Mouse (Mus musculus) adipocyte (in vitro differentiated cells): ENCODE results near the gene Slc10a1.

Experiments used
- DNase-seq: peaks from one replicate; pipeline ENCODE4 v3.0.0-alpha.2; 2016; ENCODE audit warnings: low spot score

The Slc10a1 gene

DNA sequence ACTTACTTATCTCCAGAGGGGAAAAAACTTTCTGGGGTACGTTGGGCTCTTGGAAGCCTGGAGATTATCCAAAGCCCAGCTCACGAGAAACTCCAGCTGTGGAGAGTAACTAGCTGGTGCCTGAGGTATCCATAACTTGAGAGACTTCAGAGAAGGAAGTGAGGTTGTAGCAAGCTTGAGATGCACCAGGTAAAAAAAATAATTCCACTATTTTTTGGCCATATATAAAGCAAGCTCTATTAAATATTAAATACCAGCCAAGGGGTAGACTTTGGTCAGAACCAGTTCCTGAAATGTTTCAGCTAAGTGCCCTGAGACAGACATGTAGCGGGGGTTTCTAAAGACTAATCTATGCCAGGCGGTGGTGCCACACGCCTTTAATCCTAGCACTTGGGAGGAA, at the start of gene Slc10a1:
Slc10a1 (minus strand) TSS at position 101 of the 400 bp plus-strand sequence.
- DNase-seq = no peak

DNA sequence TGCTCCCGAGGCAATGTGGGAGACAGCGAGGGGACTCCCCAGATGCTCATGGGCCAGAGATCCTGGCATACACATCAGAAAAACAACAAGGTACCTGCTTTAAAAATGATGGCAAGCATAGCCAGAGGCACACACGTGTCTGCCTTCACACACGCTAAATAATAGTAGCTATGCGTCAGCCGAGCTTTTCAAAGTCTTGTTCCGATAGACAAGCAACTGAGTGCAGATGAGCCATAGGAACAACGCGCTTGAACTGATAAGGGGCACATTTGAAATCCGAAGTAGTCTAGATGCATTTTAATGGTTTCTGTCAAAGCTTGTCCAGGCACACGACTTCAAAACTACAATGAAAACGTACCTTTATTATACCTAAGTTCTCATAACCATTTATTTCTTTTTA, 49.1 kb upstream of the Slc10a1 start:
- DNase-seq = no peak

DNA sequence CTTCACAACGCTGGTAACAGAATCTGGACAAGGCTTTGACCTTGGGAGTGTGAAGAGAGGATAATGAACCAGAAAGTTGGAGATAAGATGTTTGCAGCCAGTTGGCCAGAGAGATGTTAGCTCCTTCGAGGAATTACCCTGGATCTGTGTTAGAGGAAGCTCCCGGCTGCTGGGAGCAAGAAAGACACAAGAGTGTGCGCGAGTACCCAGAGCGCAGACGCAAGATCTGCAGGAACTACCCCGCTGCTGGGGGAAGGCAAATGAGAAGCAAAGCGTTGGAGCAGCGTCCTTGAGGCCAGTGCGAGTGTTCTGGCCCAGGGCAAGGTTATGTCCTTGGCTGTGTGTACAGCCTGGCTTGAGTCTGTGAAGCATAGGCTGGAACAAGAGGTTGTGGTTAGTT, 45.0 kb upstream of the Slc10a1 start:
- no peak for DNase-seq

DNA sequence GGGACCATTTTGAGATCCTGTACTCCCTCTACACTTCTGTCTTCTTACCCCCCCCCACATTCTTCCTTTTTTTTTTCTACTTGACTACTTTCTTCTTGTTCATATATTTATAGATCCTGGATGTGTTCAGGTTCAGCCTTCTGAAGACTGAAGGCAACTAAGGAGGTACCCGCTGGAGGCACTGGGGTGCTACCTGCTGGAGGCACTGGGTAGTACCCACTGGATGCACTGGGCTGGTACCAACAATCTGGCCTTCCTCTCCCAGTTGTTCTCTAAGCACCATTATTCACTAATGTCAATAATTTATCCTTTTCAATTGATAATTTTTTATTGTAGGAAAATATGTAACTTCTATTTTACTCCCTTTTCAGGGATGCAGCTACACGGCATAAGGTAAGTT, 43.5 kb upstream of the Slc10a1 start:
- no peak for DNase-seq

DNA sequence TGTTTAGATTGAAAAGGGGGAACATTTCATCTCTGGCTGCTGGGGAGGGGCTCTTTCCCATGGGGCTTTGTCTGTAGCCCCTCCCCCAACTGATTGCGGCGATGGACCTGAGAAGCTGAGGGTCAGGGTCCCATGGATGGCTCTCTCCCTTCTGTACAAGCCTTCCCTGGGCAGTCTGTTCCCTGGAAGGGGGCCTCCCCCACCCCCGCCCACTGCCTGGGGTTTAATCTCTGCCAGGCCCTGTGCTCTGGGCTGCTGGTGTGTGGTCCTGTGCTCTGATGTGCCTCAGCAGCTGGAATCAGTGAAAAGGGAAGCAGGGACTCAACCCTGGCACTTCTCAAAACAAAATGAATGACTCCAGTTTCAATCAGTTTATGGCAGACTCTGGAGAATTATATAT, 41.3 kb upstream of the Slc10a1 start:
- DNase-seq = no peak

DNA sequence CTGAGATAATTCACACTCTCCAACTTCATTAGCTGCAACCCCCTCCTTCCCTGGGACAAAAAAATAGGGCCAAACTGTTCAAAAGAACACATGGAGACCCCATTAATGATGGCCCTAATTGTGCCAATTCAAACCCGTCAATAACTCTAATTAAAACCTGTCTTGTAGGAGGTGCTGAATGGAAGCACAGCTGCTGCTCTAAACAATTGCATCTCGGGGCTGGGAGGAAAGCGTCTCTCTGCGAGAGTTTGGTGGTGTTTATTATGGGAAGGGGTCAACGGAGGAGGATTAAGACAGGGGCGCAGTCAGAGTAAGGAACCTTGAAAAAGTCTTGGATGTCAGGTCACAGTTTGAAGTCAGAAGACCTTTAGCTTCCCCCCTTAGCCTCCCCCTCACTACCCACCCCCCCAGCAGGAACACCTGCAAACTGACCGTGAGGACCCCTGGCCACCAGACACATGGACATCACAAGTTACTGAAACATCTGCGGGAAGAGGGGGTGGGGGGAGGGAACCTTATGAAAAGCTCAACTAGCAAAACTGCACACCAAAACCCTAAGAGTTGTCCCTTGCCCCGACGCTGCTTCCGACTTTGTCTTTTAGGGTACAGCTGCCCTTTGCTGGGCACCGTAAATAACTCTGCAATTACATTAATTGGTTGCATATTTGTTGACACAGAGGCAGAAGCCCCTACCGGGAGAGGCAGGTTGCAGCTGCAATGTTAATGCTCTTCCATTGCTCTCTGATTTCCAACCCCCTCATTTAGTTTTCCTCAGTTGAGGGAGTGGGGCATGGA, 34.5 kb upstream of the Slc10a1 start:
- no peak for DNase-seq

DNA sequence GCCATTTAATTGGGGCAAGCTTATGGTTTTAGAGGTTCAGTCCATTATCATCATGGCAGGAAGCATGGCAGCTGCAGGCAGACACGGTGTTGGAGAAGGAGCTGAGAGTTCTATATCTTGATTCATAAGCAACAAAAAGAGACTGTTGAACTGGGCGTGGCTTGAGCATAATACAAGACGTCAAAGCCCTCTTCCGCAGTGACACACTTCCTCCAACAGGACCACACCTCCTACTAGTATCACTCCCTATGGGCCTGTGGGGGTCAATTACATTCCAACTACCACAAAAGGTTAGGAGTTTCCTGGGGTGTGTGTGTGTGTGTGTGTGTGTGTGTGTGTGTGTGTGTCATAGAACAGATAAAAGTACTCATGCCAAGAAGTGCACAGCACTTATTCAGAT, 32.4 kb upstream of the Slc10a1 start:
- no peak for DNase-seq

DNA sequence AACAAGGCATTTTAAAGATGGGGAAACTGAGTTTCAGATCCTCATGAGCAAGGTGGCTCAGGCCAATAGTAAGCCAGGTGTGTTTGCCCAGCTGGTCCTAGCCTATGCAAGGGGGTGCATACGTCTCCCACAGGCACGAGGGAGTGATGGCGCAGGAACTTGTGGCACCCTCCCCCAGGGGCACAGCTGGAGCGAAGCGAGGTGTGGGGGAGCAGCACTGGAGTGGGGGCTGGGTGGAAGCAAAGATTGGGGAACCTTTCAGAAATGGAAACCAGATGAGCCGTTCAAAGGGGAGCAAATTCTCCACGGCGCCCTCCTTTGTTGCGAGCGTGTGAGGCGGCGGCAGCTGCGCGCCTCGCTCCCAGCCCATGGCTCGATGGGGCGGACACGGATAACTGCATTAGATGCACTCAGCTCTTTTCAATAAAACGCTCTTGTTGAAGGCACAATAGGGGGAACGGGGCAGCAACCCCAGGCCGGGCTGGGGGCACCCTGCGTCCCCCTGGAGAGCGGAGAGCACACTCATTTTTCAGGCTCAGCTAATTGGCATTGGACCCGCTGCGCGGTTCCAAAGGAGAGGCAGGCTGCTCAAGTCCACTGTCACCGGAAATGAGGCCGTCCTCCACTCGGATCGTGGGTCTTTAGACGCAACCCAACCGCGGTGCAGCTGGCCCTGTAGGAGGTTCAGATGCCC, 30.2 kb upstream of the Slc10a1 start:
- no peak for DNase-seq

DNA sequence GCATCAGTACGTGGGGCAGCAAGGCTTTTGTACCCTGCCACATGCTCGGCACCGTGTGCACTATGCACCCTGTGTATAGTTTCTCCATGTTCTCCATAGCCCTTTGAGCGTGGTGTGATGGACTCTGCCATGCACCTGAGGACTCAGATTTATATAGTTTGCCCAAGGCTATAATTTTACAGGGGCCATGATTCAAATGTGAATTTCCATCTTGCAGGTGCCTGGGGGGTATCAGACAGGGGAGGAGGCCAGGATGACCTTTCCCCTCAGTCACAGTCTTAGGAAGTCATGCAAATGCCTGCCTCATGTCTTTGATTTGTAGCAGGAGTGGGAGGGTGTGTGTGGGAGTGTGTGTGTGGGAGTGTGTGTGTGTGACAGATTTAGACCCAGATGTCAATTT, 29.1 kb upstream of the Slc10a1 start:
- no peak for DNase-seq

DNA sequence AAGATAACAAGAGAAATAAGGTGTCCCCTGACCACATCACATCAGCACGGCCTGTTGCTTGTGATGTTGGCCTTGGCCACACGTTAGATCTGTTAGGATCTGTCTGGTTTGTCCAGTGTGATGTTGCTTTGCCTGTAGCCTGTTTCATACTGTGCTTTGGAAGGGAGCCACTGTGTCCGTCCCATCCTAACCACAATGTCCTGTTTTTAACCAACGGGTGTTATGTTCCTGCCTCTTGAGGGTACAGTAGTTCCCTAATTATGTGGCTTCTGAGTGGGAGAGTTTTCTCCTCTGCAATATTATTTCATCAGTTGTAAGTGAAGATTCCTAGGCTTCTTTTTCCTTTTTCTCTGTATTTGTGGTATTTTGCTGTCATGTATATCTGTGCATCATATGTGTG, 26.8 kb upstream of the Slc10a1 start:
- no peak for DNase-seq

DNA sequence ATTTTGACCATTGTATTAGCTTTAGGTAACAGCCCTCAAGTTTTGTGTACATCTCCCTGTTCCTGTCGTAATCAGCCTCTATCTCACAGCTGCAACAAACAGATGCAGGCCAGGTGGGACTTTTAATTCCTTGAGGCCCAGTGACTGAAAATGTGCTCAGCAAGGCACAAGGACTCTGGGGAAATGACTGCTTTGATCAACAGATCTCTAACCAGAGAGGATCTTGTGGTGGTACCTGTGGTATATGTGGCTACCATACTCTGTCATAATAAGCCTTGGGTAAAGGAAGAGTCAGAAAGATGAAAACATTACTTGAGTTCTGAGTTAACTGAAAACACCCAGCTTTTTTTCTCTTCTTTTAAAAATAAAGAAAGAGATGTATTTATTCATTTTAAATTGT, 25.3 kb upstream of the Slc10a1 start:
- DNase-seq = no peak

DNA sequence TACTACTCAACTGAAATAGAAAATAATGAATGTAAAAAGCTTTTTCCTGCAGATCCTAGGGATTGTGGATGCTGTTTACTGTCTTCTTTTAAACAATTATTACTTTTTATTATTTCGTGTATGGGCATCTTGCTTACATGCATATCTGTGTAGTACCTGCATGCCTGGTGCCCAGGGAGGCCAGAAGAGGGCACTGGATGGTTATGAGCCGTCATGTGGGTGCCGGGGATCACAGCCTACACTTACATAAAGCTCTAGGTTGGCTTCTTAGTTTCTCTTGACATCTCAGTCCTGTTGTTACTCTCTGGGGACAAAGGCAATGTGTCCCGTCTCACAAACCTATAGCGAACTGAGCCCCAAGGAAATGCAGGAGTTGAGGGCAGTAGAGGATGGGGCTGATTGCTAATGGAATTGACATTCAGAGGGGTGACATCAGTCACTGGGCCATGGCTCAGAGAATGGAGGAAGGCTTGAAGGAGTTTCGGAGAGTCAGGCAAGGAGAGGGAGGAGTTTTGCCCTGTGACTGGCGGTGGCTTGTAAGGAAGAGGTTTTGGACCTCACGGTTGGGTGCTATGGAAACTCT, 24.1 kb upstream of the Slc10a1 start:
- peak; percentile 8 for DNase-seq

DNA sequence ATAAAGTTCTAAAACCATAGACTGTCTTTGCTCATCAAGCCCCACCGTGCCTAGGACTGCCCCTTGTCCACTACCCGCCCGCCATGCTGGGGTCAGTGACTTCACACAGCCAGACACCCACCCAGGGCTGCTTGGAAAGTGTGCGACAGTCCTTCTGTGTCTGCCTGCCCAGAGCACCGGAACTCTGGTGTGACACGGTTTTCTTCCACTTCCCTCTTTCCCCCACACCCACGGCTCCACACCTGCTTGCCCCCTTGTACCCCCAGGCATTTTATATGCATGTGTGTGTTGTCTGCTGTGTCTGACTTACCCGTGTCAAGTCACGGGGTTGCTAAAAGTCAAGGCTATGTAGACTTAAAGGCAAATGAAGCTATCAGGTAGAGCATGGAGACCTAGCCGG, 23.3 kb upstream of the Slc10a1 start:
- no peak for DNase-seq

DNA sequence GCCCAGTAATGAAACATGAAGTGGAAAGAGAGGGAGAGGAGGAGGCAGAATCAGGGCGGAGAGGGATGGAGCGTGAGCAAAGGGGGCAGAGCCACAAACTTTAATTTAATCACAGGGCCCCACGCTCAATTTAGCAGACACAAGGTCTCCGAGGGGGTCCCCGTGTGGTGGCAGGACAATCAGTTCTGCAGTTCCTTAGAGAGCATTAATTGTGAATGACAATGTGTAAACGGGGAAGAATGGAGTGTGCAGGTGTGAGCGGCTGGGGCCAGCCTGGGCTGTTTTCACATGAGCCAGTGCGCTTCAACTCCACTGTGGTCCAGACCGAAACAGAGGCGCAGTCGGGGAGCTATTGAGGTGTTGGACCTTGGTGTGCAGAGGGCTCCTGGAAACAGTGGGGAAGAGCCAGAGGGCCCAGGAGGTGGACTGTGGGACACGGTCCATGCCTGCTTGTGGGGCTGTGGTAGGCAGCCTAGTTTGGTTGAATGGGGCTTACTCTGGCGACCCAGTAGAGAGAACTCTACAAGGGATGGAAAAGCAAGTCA, 22.5 kb upstream of the Slc10a1 start:
- no peak for DNase-seq

DNA sequence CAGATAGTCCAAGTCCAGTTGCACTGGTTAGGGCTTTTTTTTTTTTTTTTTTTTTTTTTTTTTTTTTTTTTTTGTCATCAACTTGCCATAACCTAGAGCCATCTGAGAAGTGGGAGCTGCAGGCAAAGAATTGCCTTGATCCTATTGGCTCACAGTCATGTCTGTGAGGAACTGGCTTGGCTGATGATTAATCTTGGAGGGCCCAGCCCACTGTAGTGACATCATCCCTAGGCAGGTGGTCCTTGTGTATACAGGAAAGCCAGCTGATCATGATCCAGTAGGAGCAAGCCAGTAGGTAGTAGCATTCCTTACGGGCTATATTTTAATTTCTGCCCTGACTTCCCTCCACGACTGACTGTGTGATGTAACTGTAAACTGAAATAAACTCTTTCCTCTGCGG, 19.8 kb upstream of the Slc10a1 start:
- DNase-seq = no peak

DNA sequence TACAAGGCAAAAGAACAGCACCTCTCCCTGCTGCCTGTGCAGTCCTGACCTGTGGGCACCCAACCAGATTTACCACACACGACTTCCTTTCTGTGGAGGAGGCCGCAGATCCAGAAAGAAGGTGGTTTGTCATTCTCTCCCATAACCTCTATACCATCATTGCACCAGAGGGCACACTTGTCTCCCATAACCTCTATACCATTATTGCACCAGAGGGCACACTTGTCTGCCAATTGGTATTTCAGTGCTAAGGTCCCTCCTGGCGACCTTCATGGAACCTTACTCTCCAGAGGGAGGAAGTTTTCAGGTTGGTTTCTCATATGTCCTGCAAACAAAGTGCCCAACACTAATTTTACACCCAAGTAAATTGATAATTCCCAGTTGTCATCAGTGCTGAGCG, 18.1 kb upstream of the Slc10a1 start:
- DNase-seq = no peak

DNA sequence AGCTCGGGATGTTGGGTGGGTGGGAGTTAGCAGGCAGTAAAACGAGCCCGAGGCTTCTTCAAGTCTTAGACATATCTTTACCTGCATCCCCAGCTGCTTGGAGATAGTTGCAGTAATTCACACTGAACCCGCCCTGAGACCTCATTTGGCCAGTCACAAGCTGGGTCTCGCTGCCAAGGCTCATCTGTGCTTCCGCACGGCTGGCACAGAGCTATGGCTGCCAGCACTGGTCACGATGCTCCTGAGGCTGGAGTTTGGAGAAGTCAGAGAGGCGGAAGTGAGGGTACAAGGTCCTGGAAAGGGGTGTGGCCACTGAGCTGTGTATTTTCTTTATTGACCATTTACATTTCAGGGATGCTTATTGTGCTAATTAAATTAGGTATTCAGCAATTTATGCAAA, 15.2 kb upstream of the Slc10a1 start:
- DNase-seq = no peak

DNA sequence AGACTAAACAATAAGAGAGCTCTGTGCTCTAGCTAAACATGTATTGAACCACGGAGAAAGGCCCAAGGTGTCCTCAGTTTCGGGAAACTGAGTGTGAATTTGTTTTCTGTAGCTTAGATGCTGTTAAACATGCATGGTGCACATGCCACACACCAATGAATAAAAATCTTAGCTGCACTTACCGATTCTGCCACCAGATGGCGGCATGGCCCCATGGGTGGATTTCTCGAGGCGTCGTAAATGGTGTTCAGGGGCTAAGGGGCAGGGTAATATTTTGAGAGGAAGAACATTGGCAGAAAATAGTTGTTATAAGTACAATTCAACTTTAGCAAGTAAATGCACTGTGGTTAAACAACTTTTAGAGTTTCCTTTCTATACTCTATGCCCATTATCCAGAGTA, 13.8 kb upstream of the Slc10a1 start:
- peak; percentile 70 for DNase-seq

DNA sequence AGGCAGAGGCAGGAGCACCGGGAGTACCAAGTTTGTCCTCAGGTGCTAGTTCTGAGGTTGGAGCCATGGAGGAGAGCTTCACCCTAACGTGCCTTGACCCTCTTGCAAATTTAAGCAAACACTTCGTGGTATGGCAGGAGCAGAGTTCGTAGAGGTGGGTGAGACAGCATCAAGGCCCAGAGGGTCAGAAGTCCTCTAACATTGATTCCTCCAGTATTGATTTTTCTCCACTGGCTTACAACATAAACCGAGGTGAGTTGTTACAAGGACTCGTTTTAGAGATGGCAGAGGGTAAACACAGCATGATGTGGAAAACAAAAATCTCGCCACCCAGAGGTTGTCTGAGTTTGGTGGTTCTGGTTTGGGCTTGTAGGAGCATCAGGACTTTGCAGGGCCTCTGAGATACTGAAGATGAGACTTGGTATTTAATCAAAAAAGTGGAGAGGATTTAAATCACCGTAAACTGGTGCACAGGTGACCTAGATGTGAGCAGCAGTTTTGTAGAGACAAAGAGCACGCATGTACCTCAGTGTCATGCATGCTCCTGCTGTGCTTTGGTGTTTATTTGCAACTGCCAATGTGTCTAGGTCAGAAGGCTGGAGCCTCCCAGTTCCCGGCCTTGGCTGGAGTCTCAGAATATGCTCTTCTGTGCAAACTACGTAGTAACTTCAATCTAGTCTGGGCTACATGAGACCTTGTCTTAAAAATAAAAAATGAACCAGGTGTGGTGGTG, 7.6 kb upstream of the Slc10a1 start:
- DNase-seq = no peak

DNA sequence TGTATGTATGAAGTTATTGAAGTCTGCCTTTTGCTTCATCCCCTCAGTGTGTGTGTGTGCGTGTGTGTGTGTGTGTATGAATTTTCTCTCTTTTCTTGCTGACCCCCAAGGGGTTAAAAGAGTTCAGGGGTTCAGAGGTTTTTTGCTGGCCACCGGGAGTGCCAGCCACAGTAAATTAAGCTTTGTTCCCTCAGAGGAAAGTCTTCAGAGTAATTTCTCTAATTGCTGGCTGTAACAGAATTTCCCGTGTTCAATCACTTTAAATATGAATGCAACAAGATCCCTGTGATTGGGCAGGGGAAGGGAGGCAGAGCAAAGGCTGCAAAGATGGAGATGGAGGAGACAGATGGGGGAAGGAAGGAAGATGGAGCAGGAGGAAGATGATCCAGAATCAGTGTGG, 3.3 kb upstream of the Slc10a1 start:
- no peak for DNase-seq

DNA sequence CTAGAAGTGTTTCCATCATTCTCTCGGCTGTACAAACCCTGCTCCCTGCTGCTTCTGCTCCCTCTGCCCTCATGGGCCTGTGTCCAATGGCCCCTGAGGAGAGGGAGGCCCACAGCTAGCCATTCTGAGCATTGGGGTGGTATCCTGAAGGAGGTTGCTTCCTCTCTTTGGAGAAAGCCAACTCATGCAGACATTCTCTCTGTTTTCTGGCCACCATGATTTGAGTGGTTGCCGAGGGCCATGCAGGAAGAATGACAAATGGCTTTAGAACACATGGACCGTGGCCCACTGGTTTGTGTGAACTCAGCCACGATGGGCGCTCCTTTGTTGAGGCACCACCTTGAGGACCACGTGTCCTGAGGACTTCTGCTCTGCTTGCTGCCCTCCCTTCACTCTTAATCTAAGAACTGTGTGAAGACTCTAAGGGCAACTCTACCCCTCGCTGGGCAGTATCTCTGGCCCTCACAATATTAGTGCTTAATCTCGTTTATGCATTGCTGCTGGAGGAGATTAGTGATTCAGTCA, 1.7 kb upstream of the Slc10a1 start:
- no peak for DNase-seq

DNA sequence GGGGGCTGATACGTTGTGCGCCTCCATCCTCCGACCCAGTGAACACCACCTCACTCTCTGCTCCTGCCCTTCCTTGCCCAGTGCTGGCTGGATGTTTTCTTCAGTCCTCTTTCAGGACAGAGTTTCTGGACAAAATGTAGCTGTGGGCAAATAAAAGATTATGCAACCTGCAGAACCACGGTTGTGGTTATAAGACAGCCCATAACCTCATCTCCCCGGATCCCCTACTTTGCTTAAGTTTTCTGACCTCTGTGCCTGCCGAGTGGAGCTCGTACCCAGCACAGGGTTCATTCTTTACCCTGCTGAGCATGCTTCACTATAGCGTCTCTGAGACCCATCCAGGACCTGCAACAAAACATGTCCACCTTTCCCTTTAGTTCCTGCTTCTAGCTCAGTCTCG, 587 bp downstream of the Slc10a1 start:
- DNase-seq = no peak
